Mouse (Mus musculus) hindbrain, embryonic 13.5 days (tissue): ENCODE data around the gene Trim28. TPM values are rescaled to one million over a fixed set of nuclear protein-coding genes. Genes with fewer than 3 reads are reported as not detected.

ENCODE experiments used
- ATAC-seq: fragments of 200-750 bp; cut with Nextera tagmentation; 2 replicates; pipeline ENCODE4 v1.8.0; 2017; ENCODE audit warnings: moderate TSS enrichment; ENCODE audit not compliant: low FRiP score
- H3K27ac ChIP-seq: fragments of 300-500 bp; sonication (generic); 2 replicates; pipeline ENCODE4 v1.5.1; 2015; ENCODE audit warnings: inconsistent platforms, mild to moderate bottlenecking, moderate library complexity
- H3K27me3 ChIP-seq: fragments of 300-500 bp; sonication (generic); 2 replicates; pipeline ENCODE4 v1.6.1; 2015; ENCODE audit warnings: mild to moderate bottlenecking, inconsistent platforms
- H3K36me3 ChIP-seq: fragments of 300-500 bp; sonication (generic); 2 replicates; pipeline ENCODE4 v1.6.1; 2015; ENCODE audit warnings: mild to moderate bottlenecking, inconsistent platforms
- H3K4me1 ChIP-seq: fragments of 300-500 bp; sonication (generic); replicated peaks from 2 replicates; pipeline ENCODE4 v1.6.1; 2015; ENCODE audit warnings: inconsistent platforms
- H3K4me2 ChIP-seq: fragments of 300-500 bp; sonication (generic); 2 replicates; pipeline ENCODE4 v1.6.1; 2015; ENCODE audit warnings: inconsistent platforms, mild to moderate bottlenecking, moderate library complexity
- H3K4me3 ChIP-seq: fragments of 300-500 bp; sonication (generic); 2 replicates; pipeline ENCODE4 v1.5.1; 2015; ENCODE audit warnings: mild to moderate bottlenecking, inconsistent platforms
- H3K9ac ChIP-seq: fragments of 300-500 bp; sonication (generic); 2 replicates; pipeline ENCODE4 v1.6.1; 2015; ENCODE audit warnings: mild to moderate bottlenecking, inconsistent platforms
- H3K9me3 ChIP-seq: fragments of 300-500 bp; sonication (generic); 2 replicates; pipeline ENCODE4 v1.6.1; 2016; ENCODE audit warnings: inconsistent platforms
- WGBS: fragments of 180-500 bp; shearing (Covaris S2); methylation state at CpG from one replicate; pipeline ENCODE4 v1.1.7; 2015; 5-methylcytosine and 5-hydroxymethylcytosine counted together
- polyA plus RNA-seq: library from polyadenylated mRNA; unstranded; fragments of >200 nt; fragmentation: Nextera tagmentation; extraction: Ambion mirVana; gene quantifications from 2 replicates; pipeline ENCODE4 v1.2.1, GENCODE M21; 2015

Trim28 gene
- polyA plus RNA-seq, 1 experiment from 2014 or later, result 216 TPM

GRCm38 (mm10) chr7:13037366-13037765 lies 38.5 kb downstream of the Trim28 start:
- Histone ChIP-seq H3K9me3 (no peaks in the 10 kb centered on the region), H3K4me1 (peaks cover 49% of the 10 kb centered on the region), H3K36me3 (peaks cover 22% of the 10 kb centered on the region), H3K27me3 (peaks cover 19% of the 10 kb centered on the region), H3K27ac (peak overlapping the region; percentile 100), H3K4me2 (peak overlapping the region; percentile 89), H3K4me3 (peak overlapping the region; percentile 80), H3K9ac (peak overlapping the region; percentile 99)
- under 1% methylated on average over 32 of the region's 33 CpGs for WGBS
- no peak for ATAC-seq

GRCm38 (mm10) chr7:13037901-13038555 lies 39.1 kb downstream of the Trim28 start, which contains the start of gene Ube2m:
TSS of gene Ube2m (minus strand) at chr7:13038275.
- WGBS, result under 1% methylated on average over 59 of the region's 65 CpGs
- Histone ChIP-seq H3K27ac (peak within 1 kb of the TSS; percentile 100), H3K9me3 (0 out of 2 replicates have a peak, but pooled peaks cover under 1% of the 10 kb centered on the region), H3K4me1 (peaks cover 46% of the 10 kb centered on the region), H3K9ac (peak within 1 kb of the TSS; percentile 99), H3K4me2 (peak within 1 kb of the TSS; percentile 89), H3K4me3 (peak within 1 kb of the TSS; percentile 80), H3K36me3 (peaks cover 16% of the 10 kb centered on the region), H3K27me3 (peaks cover 25% of the 10 kb centered on the region)
- ATAC-seq, result peak; percentile 90

GRCm38 (mm10) chr7:13038621-13039169 lies 39.8 kb downstream of the Trim28 start:
- peaks cover 16% of the 10 kb centered on the region for H3K36me3 ChIP-seq
- H3K4me1 ChIP-seq, result peaks cover 46% of the 10 kb centered on the region
- H3K4me3 ChIP-seq, result peak overlapping the region; percentile 80
- no peak for ATAC-seq
- 26% methylated on average over 15 of the region's 15 CpGs for WGBS
- H3K9me3 ChIP-seq, result peaks cover 4% of the 10 kb centered on the region; the same call in 1 of the 2 replicates
- peak overlapping the region; percentile 89 for H3K4me2 ChIP-seq
- peaks cover 32% of the 10 kb centered on the region for H3K27me3 ChIP-seq
- H3K9ac ChIP-seq, result peak overlapping the region; percentile 99
- peak overlapping the region; percentile 100 for H3K27ac ChIP-seq

- Histone ChIP-seq H3K9ac (peak overlapping the region; percentile 99), H3K27ac (no peak overlapping the region), H3K9me3 (peaks cover 4% of the 10 kb centered on the region; the same call in 1 of the 2 replicates), H3K4me3 (peak overlapping the region; percentile 80), H3K36me3 (peaks cover 16% of the 10 kb centered on the region), H3K4me1 (peaks cover 46% of the 10 kb centered on the region), H3K27me3 (peaks cover 37% of the 10 kb centered on the region), H3K4me2 (peak overlapping the region; percentile 89)
- 98% methylated on average over 1 of the region's 1 CpGs for WGBS
- no peak for ATAC-seq
Observed at GRCm38 (mm10) chr7:13039181-13039580, 40.3 kb downstream of the Trim28 start.

- Histone ChIP-seq H3K36me3 (peaks cover 1% of the 10 kb centered on the region), H3K27me3 (peaks cover 55% of the 10 kb centered on the region), H3K4me2 (no peak overlapping the region), H3K4me1 (peaks cover 36% of the 10 kb centered on the region), H3K4me3 (no peak overlapping the region), H3K9me3 (peaks cover 4% of the 10 kb centered on the region; the same call in 1 of the 2 replicates), H3K9ac (no peak overlapping the region), H3K27ac (no peak overlapping the region)
- ATAC-seq, result no peak
- WGBS, result 95% methylated on average over 1 of the region's 1 CpGs
Observed at GRCm38 (mm10) chr7:13041256-13041655, 42.3 kb downstream of the Trim28 start.

GRCm38 (mm10) chr7:13042511-13042910 lies 43.6 kb downstream of the Trim28 start:
- Histone ChIP-seq H3K4me3 (no peak overlapping the region), H3K4me2 (no peak overlapping the region), H3K4me1 (peaks cover 27% of the 10 kb centered on the region), H3K36me3 (no peaks in the 10 kb centered on the region), H3K27ac (no peak overlapping the region), H3K9ac (no peak overlapping the region), H3K9me3 (peaks cover 4% of the 10 kb centered on the region; the same call in 1 of the 2 replicates), H3K27me3 (peaks cover 55% of the 10 kb centered on the region)
- 80% methylated on average over 6 of the region's 6 CpGs for WGBS
- ATAC-seq, result no peak

DNA sequence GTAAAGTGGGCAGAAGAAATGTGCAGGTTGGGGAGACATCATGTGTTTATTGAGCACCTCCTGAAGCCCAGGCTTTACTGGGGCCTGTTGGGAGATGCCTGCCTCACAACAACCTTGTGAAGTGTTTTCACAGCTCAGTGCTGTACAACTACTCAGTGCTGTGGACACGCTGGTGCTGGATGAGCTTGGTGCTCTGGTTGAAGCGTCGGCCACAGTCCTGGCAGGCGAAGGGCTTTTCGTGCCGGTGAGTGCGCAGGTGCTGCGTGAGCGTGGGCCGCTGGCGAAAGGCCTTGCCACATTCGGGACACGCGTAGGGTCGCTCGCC lies 44.2 kb downstream of the Trim28 start:
- H3K27me3 ChIP-seq, result peaks cover 55% of the 10 kb centered on the region
- H3K36me3 ChIP-seq, result no peaks in the 10 kb centered on the region
- WGBS, result 38% methylated on average over 16 of the region's 16 CpGs
- peak overlapping the region; percentile 85 for H3K9ac ChIP-seq
- peak overlapping the region; percentile 91 for H3K4me2 ChIP-seq
- peaks cover 4% of the 10 kb centered on the region; the same call in 1 of the 2 replicates for H3K9me3 ChIP-seq
- no peak for ATAC-seq
- peaks cover 27% of the 10 kb centered on the region for H3K4me1 ChIP-seq
- no peak overlapping the region for H3K27ac ChIP-seq
- H3K4me3 ChIP-seq, result peak overlapping the region; percentile 53

- Histone ChIP-seq H3K9me3 (peaks cover 4% of the 10 kb centered on the region; the same call in 1 of the 2 replicates), H3K9ac (peak overlapping the region; percentile 85), H3K36me3 (no peaks in the 10 kb centered on the region), H3K4me1 (peaks cover 26% of the 10 kb centered on the region), H3K4me2 (peak overlapping the region; percentile 91), H3K4me3 (peak overlapping the region; percentile 53), H3K27ac (peak overlapping the region; percentile 73), H3K27me3 (peaks cover 58% of the 10 kb centered on the region)
- WGBS, result 3% methylated on average over 85 of the region's 88 CpGs
- peak; percentile 62 for ATAC-seq
Observed at GRCm38 (mm10) chr7:13043445-13044253, 44.7 kb downstream of the Trim28 start.

GRCm38 (mm10) chr7:13044254-13044625 lies 45.3 kb downstream of the Trim28 start:
- Histone ChIP-seq H3K4me3 (peak overlapping the region; percentile 53), H3K9me3 (peaks cover 4% of the 10 kb centered on the region; the same call in 1 of the 2 replicates), H3K4me1 (peaks cover 20% of the 10 kb centered on the region), H3K9ac (peak overlapping the region; percentile 85), H3K36me3 (no peaks in the 10 kb centered on the region), H3K27me3 (peaks cover 60% of the 10 kb centered on the region), H3K4me2 (peak overlapping the region; percentile 91), H3K27ac (peak overlapping the region; percentile 73)
- 2% methylated on average over 23 of the region's 23 CpGs for WGBS
- ATAC-seq, result peak; percentile 22

- Histone ChIP-seq H3K9ac (no peak overlapping the region), H3K4me3 (no peak overlapping the region), H3K36me3 (no peaks in the 10 kb centered on the region; the same call in 1 of the 2 replicates), H3K27me3 (peaks cover 54% of the 10 kb centered on the region), H3K4me2 (no peak overlapping the region), H3K9me3 (peaks cover 4% of the 10 kb centered on the region; the same call in 1 of the 2 replicates), H3K4me1 (peaks cover 18% of the 10 kb centered on the region), H3K27ac (no peak overlapping the region)
- 11% methylated on average over 2 of the region's 2 CpGs for WGBS
- no peak; the same call in 1 of the 2 replicates for ATAC-seq
Observed at GRCm38 (mm10) chr7:13046084-13046483, 47.2 kb downstream of the Trim28 start.

DNA sequence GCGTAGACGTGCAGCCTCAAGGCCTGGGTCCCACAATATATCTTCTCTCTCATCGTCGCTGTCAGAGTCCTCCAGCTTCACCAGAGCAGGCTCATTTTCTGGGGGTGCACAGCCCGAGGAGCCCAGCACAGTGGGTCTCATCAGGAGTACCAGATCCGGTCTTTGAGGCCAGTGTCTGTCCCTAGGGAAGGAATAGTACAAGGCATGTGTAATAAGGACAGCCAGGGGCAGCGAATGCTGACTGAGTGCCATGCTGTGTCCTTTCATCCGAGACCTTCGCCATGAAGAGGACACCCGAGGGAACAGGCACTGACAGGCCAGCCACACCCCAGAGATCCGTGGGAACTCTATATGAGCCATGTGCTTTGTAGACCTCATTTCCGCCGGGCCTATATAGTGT lies 54.1 kb downstream of the Trim28 start:
- no peak overlapping the region for H3K4me3 ChIP-seq
- no peak overlapping the region for H3K9ac ChIP-seq
- no peak for ATAC-seq
- H3K4me1 ChIP-seq, result peaks cover 12% of the 10 kb centered on the region
- H3K27me3 ChIP-seq, result 0 out of 2 replicates have a peak, but pooled peaks cover 5% of the 10 kb centered on the region
- no peak overlapping the region for H3K4me2 ChIP-seq
- 89% methylated on average over 13 of the region's 13 CpGs for WGBS
- no peak overlapping the region; the same call in 1 of the 2 replicates for H3K27ac ChIP-seq
- H3K36me3 ChIP-seq, result no peaks in the 10 kb centered on the region; the same call in 1 of the 2 replicates
- H3K9me3 ChIP-seq, result no peaks in the 10 kb centered on the region

DNA sequence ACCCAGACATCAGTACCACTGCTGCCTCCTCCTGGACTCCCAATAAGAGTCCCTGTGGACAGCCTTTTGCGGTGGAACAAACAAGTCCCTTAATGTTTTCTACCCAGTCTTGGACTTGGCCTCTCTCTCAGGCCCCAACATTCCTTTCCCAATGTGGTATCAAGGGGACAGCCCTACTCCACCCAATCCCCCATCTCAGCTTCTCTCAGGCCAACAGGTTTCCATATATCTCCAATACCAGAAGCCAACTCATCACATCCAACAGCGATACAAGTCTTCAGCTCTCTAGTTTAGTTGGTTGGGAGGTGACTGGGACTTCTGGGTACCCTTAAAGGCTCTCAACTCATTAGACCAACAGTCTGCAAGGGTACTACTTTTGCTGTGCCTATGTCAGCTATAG lies 54.6 kb downstream of the Trim28 start:
- Histone ChIP-seq H3K9me3 (no peaks in the 10 kb centered on the region), H3K27ac (peak overlapping the region; percentile 96), H3K36me3 (no peaks in the 10 kb centered on the region; the same call in 1 of the 2 replicates), H3K4me3 (peak overlapping the region; percentile 62), H3K4me1 (peaks cover 12% of the 10 kb centered on the region), H3K9ac (peak overlapping the region; percentile 75), H3K27me3 (0 out of 2 replicates have a peak, but pooled peaks cover 3% of the 10 kb centered on the region), H3K4me2 (peak overlapping the region; percentile 54)
- no peak for ATAC-seq
- 94% methylated on average over 2 of the region's 2 CpGs for WGBS
